18 mouse cellular contexts compared by ENCODE assay signal in genomic region chrX:158852308-158852707, GRCm38 (mm10).
DNase-seq lines count a peak whose midpoint lies in the region; ATAC-seq lines count a peak whose summit lies in the region.
"Had no signal": no experiment of that assay in that cellular context is flagged by ENCODE, and none has a peak within 500 bp of the region (broad histone marks: within the 10 kb centered on the region; RNA-seq: fewer than 3 reads in every experiment).

No protein-coding gene starts in this region.

- no peak overlapping the region for H3K4me3 ChIP-seq in heart, embryonic 12.5 days
- no peak overlapping the region for H3K4me3 ChIP-seq in liver, embryonic 11.5 days (ENCODE audit: low read depth, low read length)
- H3K4me3 ChIP-seq: forebrain, embryonic 12.5 days; heart, adult 2 months; limb, embryonic 10.5 days; liver, embryonic 12.5 days; neural tube, embryonic 13.5 days had no signal

- no peaks in the 10 kb centered on the region for H3K36me3 ChIP-seq in heart, embryonic 12.5 days
- no peaks in the 10 kb centered on the region for H3K36me3 ChIP-seq in liver, embryonic 11.5 days (ENCODE audit: control insufficient read depth, insufficient read depth, low read length)
- H3K36me3 ChIP-seq: forebrain, embryonic 12.5 days; limb, embryonic 10.5 days; liver, embryonic 12.5 days; neural tube, embryonic 13.5 days had no signal

- intact Hi-C loops in left cerebral cortex, postnatal 25 days (cut with DNase I), result loop anchor here (1.0 to 5.0 kb wide), 3 partner anchors 70 to 238 kb away; no protein-coding TSS in a partner anchor
- intact Hi-C loops in heart, postnatal 10 days (cut with DNase I), result no loop called here

- H3K9me3 ChIP-seq in heart, embryonic 12.5 days (replicated peaks), result no peaks in the 10 kb centered on the region
- H3K9me3 ChIP-seq in liver, embryonic 11.5 days (ENCODE audit: control insufficient read depth, low read length), result no peaks in the 10 kb centered on the region
- H3K9me3 ChIP-seq: forebrain, embryonic 12.5 days; limb, embryonic 10.5 days; liver, embryonic 12.5 days; neural tube, embryonic 13.5 days had no signal

- H3K27me3 ChIP-seq in heart, embryonic 12.5 days (replicated peaks), result no peaks in the 10 kb centered on the region
- no peaks in the 10 kb centered on the region for H3K27me3 ChIP-seq in liver, embryonic 11.5 days (replicated peaks; ENCODE audit: control insufficient read depth, insufficient read depth, low read length)
- H3K27me3 ChIP-seq: forebrain, embryonic 12.5 days; liver, embryonic 12.5 days; neural tube, embryonic 13.5 days had no signal

- H3K4me2 ChIP-seq in heart, embryonic 12.5 days, result no peak overlapping the region
- H3K4me2 ChIP-seq in liver, embryonic 11.5 days, result no peak overlapping the region
- H3K4me2 ChIP-seq: forebrain, embryonic 12.5 days; liver, embryonic 12.5 days; lung, embryonic 14.5 days; midbrain, embryonic 11.5 days; neural tube, embryonic 13.5 days had no signal

- H3K4me1 ChIP-seq in heart, embryonic 12.5 days (replicated peaks), result no peaks in the 10 kb centered on the region
- no peaks in the 10 kb centered on the region for H3K4me1 ChIP-seq in liver, embryonic 11.5 days (replicated peaks; ENCODE audit: control insufficient read depth, insufficient read depth, low read length)
- H3K4me1 ChIP-seq: forebrain, embryonic 12.5 days; limb, embryonic 10.5 days; liver, embryonic 12.5 days; neural tube, embryonic 13.5 days had no signal

- DNase-seq in right cerebral cortex, adult 2 months (ENCODE audit: low spot score in 2 of 2), result peak; percentile 75
- no peak for DNase-seq in right cerebral cortex, postnatal 14 days
- DNase-seq in layer of hippocampus, adult 9-10 months (ENCODE audit: low spot score), result peak; percentile 31
- peak; percentile 54 to 93 for DNase-seq in left cerebral cortex, postnatal 25 days (ENCODE audit: low spot score in 2 of 2)
- DNase-seq in heart, postnatal 10 days, result no peak
- DNase-seq in liver, embryonic 11.5 days (ENCODE audit: low spot score), result no peak
- DNase-seq: cerebellum, postnatal 25 days; gastrocnemius, postnatal 10 days; heart, adult 2 months; lung, embryonic 14.5 days; lung, postnatal 4 days; thymus, adult 2 months had no signal

- no peak for ATAC-seq in heart, embryonic 12.5 days (ENCODE audit: insufficient number of reproducible peaks, low FRiP score)
- no peak for ATAC-seq in liver, embryonic 11.5 days (replicated peaks; ENCODE audit: low FRiP score)
- ATAC-seq: liver, embryonic 12.5 days had no signal

- H3K27ac ChIP-seq in heart, embryonic 12.5 days (ENCODE audit: poor library complexity, severe bottlenecking), result no peak overlapping the region
- H3K27ac ChIP-seq in liver, embryonic 11.5 days (ENCODE audit: low read depth, low read length), result no peak overlapping the region
- H3K27ac ChIP-seq: forebrain, embryonic 12.5 days; heart, adult 2 months; limb, embryonic 10.5 days; liver, embryonic 12.5 days; neural tube, embryonic 13.5 days had no signal

- H3K9ac ChIP-seq in heart, embryonic 12.5 days, result no peak overlapping the region
- no peak overlapping the region for H3K9ac ChIP-seq in liver, embryonic 11.5 days (ENCODE audit: low read depth, low read length)
- H3K9ac ChIP-seq: forebrain, embryonic 12.5 days; liver, embryonic 12.5 days; lung, embryonic 14.5 days; neural tube, embryonic 13.5 days had no signal

Comparison
In these comparisons a context has a peak if more than half of its experiments do, and no peak if none do; other contexts are left out.
1. DNase-seq: peak in right cerebral cortex, adult 2 months (2 of 2), layer of hippocampus, adult 9-10 months (single experiment) and left cerebral cortex, postnatal 25 days (2 of 2); none in right cerebral cortex, postnatal 14 days (single experiment), heart, postnatal 10 days (0 of 2) and liver, embryonic 11.5 days (single experiment).